Mouse (Mus musculus) lung, adult 2 months (tissue): ENCODE data around the gene Cwc27.

Source experiments
- CTCF ChIP-seq: fragments of 200-500 bp; IDR thresholded peaks from 2 replicates; pipeline ENCODE4 v1.5.1; 2011; ENCODE audit warnings: mild to moderate bottlenecking, low read length, control low read depth; ENCODE audit not compliant: insufficient read depth
- POLR2A ChIP-seq: fragments of 200-500 bp; IDR thresholded peaks from 2 replicates; pipeline ENCODE4 v1.6.1; 2011; ENCODE audit warnings: low read depth, mild to moderate bottlenecking, control low read depth, low read length, borderline replicate concordance; ENCODE audit errors: extremely low read depth

GRCm38 (mm10) chr13:104832811-104833210 lies 15.9 kb upstream of the Cwc27 start:
- TF ChIP-seq POLR2A (no peak), CTCF (no peak)
